Mouse (Mus musculus): ENCODE data around the gene Map2k2. TPM values are rescaled to one million over a fixed set of nuclear protein-coding genes. Genes with fewer than 3 reads are reported as not detected.
"Not testable (repeated sequence)": the region's sequence is repeated elsewhere in the genome, so short reads cannot be mapped to it uniquely, and the experiment has no call there.

Map2k2 gene
- total RNA-seq, 2 experiments from 2014 or later = 115 to 122 TPM

DNA sequence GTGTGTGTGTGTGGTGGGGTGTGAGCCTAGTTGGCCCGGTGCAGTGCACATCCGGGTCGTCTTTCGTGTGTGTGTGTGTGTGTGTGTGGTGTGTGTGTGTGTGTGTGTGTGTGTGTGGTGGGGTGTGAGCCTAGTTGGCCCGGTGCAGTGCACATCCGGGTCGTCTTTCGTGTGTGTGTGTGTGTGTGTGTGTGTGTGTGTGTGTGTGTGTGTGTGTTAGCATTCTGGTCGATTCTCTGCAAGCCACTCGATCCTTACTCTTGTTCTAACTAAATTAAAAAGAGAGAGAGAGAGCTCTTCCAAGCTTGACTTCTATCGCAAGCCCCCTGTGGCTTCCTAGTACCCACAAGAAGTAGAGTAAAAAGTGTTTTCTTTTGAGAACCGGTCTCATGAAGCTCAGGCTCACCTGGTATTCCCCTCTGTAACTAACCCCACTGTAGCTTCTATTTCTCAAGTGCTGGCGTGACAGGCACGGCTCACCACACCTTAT is 63.7 kb downstream of the Map2k2 start:
- intact Hi-C loops (cut with DNase I) = not testable (repeated sequence)
- peak in 1 of 2 experiments; percentile 32 for DNase-seq

DNA sequence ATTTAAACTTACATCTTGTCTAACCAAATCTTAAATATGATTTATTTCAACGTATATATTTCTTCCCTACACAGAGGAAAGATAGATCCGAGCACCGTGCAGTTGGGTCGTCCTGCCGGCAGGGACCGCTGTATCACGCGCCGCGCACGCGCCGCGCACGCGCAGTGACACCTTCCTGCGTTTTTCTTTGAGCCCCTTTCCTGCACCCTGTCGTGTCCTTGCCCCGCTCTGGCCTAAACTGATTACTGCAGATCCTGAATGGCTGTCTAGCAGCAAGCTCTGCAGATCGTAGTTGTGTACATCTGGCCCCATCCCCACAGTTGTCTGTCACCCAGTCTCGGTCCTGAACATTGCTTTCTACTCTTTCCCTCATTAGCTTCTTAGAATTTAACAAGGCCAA is 67.4 kb downstream of the Map2k2 start:
- intact Hi-C loops (cut with DNase I) = loop anchor here (5.0 kb wide), 2 partner anchors 66 to 156 kb away; partner anchors contain the start of gene Map2k2

GRCm38 (mm10) chr10:81174617-81175344 is 69.1 kb downstream of the Map2k2 start:
- intact Hi-C loops (cut with DNase I) = loop anchor here (2.0 to 5.0 kb wide), 4 partner anchors 67 to 177 kb away; partner anchors contain the start of gene Map2k2
- peak; percentile 90 to 95 for DNase-seq

More for the DNA sequence above, 67.4 kb downstream of the Map2k2 start:
- DNase-seq = peak; percentile 87 to 88

- intact Hi-C loops (cut with DNase I) = loop anchor here (2.0 to 5.0 kb wide), 2 partner anchors 89 to 178 kb away; no protein-coding TSS in a partner anchor
- DNase-seq = not testable (repeated sequence)
These were observed 69.6 kb downstream of the Map2k2 start for GRCm38 (mm10) chr10:81175345-81175701.

GRCm38 (mm10) chr10:81175936-81176465 is 70.3 kb downstream of the Map2k2 start:
- intact Hi-C loops (cut with DNase I) = loop anchor here (2.0 to 5.0 kb wide), 2 partner anchors 89 to 179 kb away; no protein-coding TSS in a partner anchor
- peak in 1 of 2 experiments; percentile 49 for DNase-seq

GRCm38 (mm10) chr10:81176466-81177271 is 71.0 kb downstream of the Map2k2 start, which contains the start of gene Eef2:
Eef2 (plus strand) TSS chr10:81176631.
- DNase-seq = peak; percentile 100
- intact Hi-C loops (cut with DNase I) = loop anchor here (5.0 kb wide), 1 partner anchor 179 kb away; no protein-coding TSS in a partner anchor

- peak in 1 of 2 experiments; percentile 37 for DNase-seq
- intact Hi-C loops (cut with DNase I) = loop anchor here (5.0 kb wide), 1 partner anchor 180 kb away; no protein-coding TSS in a partner anchor
These were observed 71.8 kb downstream of the Map2k2 start for GRCm38 (mm10) chr10:81177491-81177925.

DNA sequence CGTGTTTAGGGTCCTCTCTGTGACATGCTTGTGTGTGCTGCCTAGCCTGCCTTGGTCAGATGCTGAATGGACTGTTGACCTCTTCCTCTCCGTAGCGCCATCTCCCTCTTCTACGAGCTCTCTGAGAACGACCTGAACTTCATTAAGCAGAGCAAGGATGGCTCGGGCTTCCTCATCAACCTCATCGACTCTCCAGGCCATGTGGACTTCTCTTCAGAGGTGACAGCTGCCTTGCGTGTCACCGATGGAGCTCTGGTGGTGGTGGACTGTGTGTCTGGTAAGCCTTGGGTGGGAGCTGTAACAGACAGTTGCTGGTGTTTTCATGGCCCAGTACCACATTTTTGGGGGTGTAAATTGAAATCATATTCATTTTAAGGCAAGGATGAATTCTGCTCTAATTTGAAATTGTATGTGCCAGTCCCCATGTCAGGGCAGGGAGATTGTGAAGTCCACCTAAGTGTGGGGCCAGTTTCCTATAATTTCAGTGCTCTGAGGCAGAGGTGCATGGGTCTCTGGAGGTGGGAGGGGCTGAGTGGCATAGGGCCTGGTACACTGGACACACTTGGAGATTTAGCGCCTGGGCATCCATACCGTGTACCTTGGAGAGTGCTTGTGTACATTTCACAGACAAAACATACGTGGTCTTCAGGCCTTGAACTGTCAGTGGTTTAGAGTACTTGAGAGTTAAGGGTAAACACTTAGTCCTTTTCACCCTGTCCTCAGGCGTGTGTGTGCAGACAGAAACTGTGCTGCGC is 72.4 kb downstream of the Map2k2 start:
- DNase-seq = peak in 1 of 2 experiments; percentile 23
- intact Hi-C loops (cut with DNase I) = loop anchor here (5.0 kb wide), 1 partner anchor 181 kb away; no protein-coding TSS in a partner anchor

- intact Hi-C loops (cut with DNase I) = loop anchor here (5.0 kb wide), 1 partner anchor 182 kb away; no protein-coding TSS in a partner anchor
- DNase-seq = peak in 1 of 2 experiments; percentile 10
These were observed 73.2 kb downstream of the Map2k2 start for GRCm38 (mm10) chr10:81178927-81179326.

DNA sequence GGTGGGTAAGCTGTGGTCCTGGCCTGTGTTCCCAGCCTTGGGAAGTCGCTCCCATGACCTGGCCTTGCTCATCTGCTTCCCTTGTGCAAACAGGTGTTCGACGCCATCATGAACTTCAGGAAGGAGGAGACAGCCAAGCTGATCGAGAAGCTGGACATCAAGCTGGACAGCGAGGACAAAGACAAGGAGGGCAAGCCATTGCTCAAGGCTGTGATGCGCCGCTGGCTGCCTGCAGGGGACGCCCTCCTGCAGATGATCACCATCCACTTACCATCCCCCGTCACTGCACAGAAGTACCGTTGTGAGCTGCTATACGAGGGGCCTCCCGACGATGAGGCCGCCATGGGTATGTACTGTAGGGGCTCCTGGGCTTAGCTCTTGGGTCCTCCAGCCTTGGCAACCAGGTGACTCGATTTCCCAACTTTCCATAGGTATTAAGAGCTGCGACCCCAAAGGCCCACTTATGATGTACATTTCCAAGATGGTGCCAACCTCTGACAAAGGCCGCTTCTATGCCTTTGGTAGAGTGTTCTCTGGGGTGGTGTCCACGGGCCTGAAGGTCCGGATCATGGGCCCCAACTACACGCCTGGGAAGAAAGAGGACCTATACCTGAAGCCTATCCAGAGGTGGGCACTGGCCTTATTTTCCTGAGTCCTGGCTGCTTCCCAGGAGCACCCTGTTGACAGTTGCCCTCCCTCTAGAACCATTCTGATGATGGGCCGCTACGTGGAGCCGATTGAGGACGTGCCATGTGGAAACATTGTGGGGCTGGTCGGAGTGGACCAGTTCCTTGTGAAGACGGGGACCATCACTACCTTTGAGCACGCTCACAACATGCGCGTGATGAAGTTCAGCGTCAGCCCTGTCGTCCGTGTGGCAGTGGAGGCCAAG is 74.0 kb downstream of the Map2k2 start:
- peak in 1 of 2 experiments; percentile 9 for DNase-seq
- intact Hi-C loops (cut with DNase I) = loop anchor here (5.0 kb wide), 1 partner anchor 182 kb away; no protein-coding TSS in a partner anchor

DNA sequence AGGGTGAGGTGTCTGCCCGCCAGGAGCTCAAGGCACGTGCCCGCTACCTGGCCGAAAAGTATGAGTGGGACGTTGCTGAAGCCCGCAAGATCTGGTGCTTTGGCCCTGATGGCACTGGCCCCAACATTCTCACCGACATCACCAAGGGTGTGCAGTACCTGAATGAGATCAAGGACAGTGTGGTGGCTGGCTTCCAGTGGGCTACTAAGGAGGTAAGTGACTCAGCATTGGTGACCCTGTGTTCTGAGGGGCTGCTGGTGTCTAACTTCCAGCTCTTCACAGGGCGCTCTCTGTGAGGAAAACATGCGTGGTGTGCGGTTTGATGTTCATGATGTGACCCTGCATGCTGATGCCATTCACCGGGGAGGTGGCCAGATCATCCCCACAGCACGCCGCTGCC is 75.2 kb downstream of the Map2k2 start:
- intact Hi-C loops (cut with DNase I) = no loop called here
- no peak for DNase-seq

DNA sequence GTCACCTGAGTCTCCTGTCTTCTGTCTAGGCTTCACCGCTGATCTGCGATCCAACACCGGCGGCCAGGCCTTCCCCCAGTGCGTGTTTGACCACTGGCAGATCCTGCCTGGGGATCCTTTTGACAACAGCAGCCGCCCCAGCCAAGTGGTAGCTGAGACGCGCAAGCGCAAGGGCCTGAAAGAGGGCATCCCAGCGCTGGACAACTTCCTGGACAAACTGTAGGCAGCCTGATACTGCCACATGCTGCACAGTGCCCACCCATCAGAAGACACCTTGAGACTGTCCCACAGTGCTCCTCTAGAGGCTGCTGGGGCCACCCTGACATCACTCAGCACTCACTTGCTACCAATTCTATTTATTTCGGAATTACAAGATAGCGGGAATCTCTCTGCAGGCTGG is 76.1 kb downstream of the Map2k2 start:
- intact Hi-C loops (cut with DNase I) = not testable (repeated sequence)
- peak in 1 of 2 experiments; percentile 4 for DNase-seq

DNA sequence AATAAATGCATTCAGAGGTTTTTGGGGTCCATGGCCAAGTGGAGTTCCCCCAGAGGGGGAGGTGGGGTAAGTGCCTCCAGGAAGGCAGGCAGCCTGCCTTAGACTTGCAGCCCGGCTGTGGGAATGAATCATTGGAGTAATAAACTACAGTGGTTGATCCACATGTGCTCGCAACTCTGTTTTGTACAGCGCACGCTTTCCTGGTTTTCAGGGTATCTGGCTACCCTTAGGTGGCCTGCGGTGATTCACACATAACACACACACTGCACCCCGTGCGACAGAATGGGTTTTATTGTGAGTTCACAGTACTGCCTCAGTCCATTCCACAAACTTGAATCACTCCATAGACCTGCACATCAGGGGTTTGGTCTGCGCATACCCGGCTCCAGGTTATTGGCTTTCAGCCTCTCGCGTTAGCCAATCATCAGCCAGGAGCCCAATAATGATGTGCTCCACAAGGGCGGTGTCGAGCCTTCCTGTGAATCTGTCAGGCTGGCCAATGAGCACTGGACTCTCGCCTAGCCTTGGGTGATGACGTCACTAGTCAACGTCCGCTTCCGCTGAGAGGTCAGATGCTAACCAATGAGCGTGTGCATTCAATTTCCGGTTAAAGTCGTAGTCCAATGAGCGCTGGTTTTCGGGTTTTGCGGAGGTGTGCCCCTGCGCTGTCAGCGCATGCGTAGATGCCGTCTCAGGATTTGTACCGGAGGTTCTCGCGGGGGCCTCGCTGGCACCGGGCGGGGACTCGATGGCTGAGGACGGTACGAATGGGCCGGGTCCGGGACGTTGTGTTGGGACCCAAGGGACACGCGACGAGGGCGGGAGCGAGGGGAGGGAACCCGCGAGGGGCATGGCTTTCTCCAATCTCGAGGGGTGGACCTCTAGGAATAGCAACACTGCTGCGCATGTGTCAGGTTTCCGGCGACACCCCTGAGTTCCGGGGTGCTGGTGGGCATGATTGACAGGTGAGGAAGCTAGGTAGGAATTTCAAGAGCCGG is 76.9 kb downstream of the Map2k2 start, which contains the start of gene Dapk3:
Dapk3 (plus strand) TSS at position 670 of the 998 bp plus-strand sequence.
- peak; percentile 94 for DNase-seq

More for the DNA sequence above, 76.9 kb downstream of the Map2k2 start, which contains the start of gene Dapk3:
- intact Hi-C loops (cut with DNase I) = no loop called here
